Mouse (Mus musculus) ZHBTc4 (cell line): ENCODE results near the gene Micu1.
A peak's percentile ranks its signal among the peaks of the same experiment; 100 is the strongest.
"Not testable (repeated sequence)": the region's sequence is repeated elsewhere in the genome, so short reads cannot be mapped to it uniquely, and the experiment has no call there.

Source experiments
- DNase-seq: peaks from one replicate; pipeline ENCODE4 v3.0.0-alpha.2; 2011; ENCODE audit warnings: low read depth, low spot score

The Micu1 gene

GRCm38 (mm10) chr10:59702207-59703032 lies at the start of gene Micu1:
Micu1 (plus strand) TSS chr10:59702477.
- DNase-seq = peak; percentile 99

- no peak for DNase-seq
Observed at GRCm38 (mm10) chr10:59656799-59657198, 45.5 kb upstream of the Micu1 start.

- DNase-seq = no peak
Observed at GRCm38 (mm10) chr10:59664765-59665164, 37.5 kb upstream of the Micu1 start.

- no peak for DNase-seq
Observed at GRCm38 (mm10) chr10:59665503-59666291, 36.6 kb upstream of the Micu1 start.

GRCm38 (mm10) chr10:59667377-59667776 lies 34.9 kb upstream of the Micu1 start:
- peak; percentile 16 for DNase-seq

- DNase-seq = no peak
Observed at GRCm38 (mm10) chr10:59668491-59668890, 33.8 kb upstream of the Micu1 start.

GRCm38 (mm10) chr10:59677836-59678235 lies 24.4 kb upstream of the Micu1 start:
- DNase-seq = no peak

GRCm38 (mm10) chr10:59679189-59679588 lies 23.1 kb upstream of the Micu1 start:
- no peak for DNase-seq

GRCm38 (mm10) chr10:59685586-59685985 lies 16.7 kb upstream of the Micu1 start:
- not testable (repeated sequence) for DNase-seq

- DNase-seq = no peak
Observed at GRCm38 (mm10) chr10:59687126-59687525, 15.2 kb upstream of the Micu1 start.

GRCm38 (mm10) chr10:59689836-59690235 lies 12.4 kb upstream of the Micu1 start:
- DNase-seq = peak; percentile 55

- no peak for DNase-seq
Observed at GRCm38 (mm10) chr10:59692441-59692840, 9.8 kb upstream of the Micu1 start.

- DNase-seq = no peak
Observed at GRCm38 (mm10) chr10:59694104-59694503, 8.2 kb upstream of the Micu1 start.

GRCm38 (mm10) chr10:59699516-59699915 lies 2.8 kb upstream of the Micu1 start:
- peak; percentile 55 for DNase-seq

GRCm38 (mm10) chr10:59701805-59702204 lies 472 bp upstream of the Micu1 start:
- DNase-seq = no peak

- DNase-seq = no peak
Observed at GRCm38 (mm10) chr10:59703060-59703760, 933 bp downstream of the Micu1 start.

GRCm38 (mm10) chr10:59706991-59707546 lies 4.8 kb downstream of the Micu1 start:
- DNase-seq = no peak

GRCm38 (mm10) chr10:59707595-59707994 lies 5.3 kb downstream of the Micu1 start:
- no peak for DNase-seq

- DNase-seq = no peak
Observed at GRCm38 (mm10) chr10:59709281-59709680, 7.0 kb downstream of the Micu1 start.

- peak; percentile 93 for DNase-seq
Observed at GRCm38 (mm10) chr10:59710246-59710645, 8.0 kb downstream of the Micu1 start.

GRCm38 (mm10) chr10:59712062-59712461 lies 9.8 kb downstream of the Micu1 start:
- no peak for DNase-seq

- no peak for DNase-seq
Observed at GRCm38 (mm10) chr10:59720017-59720416, 17.7 kb downstream of the Micu1 start.
